Mouse (Mus musculus) CD4-positive, CD25-positive, alpha-beta regulatory T cell, adult 2 months (primary cell): Measurements from ENCODE around the gene Ocel1.

Experiments
- DNase-seq: peaks from one replicate; pipeline ENCODE4 v3.0.0-alpha.2; 2012; ENCODE audit warnings: low read depth, low spot score

Gene Ocel1

DNA sequence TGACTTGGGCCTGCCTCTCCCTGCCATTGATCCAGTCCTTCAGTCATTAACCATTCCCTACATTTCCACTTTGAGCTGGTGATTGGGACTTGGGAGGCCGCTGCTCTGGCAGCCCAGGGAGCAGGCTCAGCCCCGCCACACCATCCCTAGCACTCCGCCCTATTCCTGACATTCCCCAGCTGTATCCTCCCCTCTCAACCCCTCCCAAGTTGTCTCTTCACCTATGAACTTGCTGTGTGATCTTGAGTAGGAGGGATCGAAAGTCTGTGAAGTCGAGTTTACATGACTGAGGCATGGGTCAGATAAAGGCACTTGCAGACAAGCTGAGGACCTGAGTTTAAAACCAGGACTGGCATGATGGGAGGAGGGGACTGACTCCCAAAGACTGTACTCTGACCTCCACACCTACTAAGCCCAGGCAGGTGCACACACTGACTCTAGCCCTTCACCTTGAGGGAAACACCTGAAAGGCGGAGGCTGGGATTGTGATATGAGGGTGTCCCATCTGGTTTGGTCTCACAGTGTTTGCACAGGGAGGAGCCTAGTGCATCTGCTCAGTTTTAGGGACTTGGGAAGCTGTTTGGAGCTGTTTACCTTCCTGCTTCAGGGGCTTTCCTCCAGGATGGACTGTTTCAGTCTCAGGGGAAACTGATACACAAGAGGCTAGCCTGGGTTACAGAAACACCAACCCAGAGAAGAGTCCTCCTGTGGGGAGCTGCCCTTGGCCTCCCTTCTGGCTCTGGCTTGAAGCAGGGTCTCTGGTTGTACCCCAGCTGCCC, 32.2 kb downstream of the Ocel1 start:
- DNase-seq = no peak

DNA sequence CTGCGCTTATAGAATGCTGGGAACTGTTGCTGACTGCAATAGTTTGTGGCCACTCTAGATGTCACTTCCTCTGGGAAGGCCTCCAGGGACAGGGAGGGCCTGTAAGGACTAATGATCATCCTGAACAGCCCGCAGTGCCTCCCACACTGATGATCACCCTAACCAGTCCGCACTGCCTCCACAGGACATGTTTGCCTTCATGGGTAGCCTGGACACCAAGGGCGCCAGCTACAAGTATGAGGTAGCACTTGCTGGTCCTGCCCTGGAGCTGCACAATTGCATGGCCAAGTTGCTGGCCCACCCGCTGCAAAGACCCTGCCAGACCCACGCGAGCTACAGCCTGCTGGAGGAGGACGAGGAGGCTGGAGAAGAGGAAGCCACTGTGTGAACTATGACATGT, 32.9 kb downstream of the Ocel1 start:
- no peak for DNase-seq

DNA sequence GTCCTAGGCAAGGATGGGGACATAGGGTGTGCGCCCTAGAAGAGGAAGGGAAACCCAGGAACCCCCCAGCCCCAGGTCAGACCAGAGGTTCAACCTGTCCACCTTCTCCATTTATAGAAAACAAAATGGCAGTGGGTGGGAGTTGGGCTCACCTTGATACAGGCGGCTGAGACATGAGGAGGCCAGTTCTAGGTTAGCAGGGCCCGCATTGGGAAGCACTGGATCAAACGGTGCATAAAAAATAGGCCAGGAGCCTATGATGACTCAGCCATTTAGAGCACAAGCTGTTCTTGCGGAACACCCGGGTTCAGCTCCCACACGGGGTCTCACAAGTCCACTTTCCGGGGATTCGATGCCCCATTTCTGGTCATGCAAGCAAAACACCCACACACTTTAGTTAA, 33.9 kb downstream of the Ocel1 start:
- no peak for DNase-seq

DNA sequence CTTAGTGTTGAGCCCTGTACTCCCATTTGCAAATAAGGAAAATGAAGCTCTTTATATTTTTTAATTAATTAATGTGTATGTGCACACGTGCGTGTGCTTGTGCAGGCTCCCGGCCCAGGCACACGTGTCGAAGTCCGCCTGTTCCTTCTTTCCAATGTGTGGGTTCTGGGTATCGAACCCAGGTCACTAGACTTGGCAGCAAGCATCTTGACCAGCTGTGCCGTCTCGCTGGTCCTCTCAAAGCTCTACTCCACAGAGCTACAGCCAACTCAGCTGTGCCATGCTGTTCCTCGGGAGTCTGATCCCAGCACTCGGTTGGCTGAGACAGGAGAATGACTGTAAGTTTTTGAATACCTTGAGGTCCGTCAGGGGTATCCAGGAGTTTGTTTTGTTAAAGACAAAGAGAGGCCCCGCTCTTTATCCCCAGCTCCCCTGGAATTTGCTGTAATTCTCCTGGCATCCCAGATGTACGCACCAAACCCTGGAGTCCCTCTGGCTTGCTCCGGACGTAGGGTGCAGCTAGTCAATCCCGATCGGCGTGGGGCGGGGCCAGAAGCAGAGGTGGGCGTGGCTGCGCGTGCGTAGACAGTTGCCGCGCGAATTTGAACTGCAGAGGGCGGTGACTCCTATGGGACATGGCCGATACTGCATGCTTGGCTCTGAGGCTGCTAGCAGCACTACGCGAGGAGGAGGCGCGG, 34.5 kb downstream of the Ocel1 start, which contains the start of gene Ankle1:
Ankle1 (plus strand) TSS at position 610 of the 698 bp plus-strand sequence.
- peak; percentile 97 for DNase-seq

DNA sequence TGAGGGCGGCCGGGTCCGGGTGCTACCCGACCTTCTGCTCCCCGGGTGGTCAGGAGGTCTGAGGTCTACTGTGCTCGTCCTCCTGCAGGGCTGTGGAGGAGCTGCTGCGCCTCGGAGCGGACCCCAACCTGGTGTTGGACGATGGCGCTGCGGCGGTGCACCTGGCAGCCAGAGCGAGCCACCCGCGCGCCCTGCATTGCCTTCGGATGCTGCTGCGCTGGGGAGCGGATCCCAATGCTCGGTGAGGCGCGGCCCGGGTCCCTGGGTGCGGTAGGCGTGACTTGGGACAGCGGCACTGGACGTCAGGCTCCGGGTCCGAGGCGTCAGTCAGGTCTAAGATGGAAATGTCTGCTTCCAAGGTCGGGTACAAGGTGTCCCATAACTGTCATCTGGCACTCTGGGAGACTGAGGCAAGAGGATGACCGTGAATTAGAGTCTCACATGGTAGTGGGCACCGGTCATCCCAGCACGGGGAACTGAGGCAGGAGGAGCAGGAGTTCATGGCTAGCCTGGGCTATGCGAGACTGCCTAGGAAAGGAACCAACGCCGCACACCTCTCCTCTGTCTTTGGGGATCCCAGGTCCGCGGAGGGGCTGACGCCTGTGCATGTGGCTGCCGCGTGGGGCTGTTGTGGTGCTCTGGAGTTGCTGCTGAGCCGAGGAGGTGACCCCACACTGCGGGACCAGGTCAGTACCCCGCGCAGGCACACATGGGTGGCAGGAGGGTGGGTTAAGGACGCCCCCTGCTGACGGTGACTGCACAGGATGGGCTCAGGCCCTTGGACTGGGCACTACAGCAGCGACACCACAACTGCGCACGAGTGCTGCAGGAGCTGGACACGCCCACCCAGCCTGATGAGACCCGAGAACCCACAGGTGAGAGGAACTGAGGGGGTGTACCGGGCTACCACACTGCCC, 35.3 kb downstream of the Ocel1 start:
- peak; percentile 63 for DNase-seq

DNA sequence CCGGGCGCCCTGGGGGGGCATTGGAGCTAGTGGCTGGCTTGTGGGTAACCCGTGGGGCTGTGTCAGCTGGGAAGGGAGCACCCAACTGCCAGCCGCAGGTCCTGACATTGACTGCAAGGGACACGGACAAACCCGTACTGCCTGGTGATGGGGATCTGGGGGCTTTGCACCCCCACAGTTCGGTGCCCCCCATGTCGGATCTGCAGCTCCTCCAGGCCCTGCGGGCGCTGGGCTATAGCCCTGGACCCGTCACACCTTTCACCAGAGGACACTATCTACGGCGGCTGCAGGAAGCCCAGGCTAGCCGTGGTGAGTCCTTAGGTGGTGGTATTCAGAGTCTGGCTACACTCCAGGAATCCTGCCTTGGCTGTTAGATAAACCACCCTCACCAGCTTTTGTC, 36.3 kb downstream of the Ocel1 start:
- no peak for DNase-seq

DNA sequence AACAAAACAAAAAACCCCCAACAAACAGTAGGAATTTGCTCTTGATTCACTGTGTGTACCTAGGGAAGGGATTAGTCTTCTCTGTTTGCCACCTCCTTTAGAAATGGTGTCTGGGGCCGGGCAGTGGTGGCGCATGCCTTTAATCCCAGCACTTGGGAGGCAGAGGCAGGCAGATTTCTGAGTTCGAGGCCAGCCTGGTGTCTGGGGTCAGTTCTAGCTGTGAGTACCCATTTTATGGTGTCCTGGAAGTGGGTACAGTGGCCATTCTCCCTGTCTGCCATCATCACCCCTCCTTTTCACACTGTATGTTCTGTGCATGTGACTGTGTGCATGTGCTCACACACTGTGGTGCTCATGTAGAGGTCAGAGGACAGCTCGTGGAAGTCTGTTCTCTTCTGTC, 37.1 kb downstream of the Ocel1 start:
- no peak for DNase-seq

DNA sequence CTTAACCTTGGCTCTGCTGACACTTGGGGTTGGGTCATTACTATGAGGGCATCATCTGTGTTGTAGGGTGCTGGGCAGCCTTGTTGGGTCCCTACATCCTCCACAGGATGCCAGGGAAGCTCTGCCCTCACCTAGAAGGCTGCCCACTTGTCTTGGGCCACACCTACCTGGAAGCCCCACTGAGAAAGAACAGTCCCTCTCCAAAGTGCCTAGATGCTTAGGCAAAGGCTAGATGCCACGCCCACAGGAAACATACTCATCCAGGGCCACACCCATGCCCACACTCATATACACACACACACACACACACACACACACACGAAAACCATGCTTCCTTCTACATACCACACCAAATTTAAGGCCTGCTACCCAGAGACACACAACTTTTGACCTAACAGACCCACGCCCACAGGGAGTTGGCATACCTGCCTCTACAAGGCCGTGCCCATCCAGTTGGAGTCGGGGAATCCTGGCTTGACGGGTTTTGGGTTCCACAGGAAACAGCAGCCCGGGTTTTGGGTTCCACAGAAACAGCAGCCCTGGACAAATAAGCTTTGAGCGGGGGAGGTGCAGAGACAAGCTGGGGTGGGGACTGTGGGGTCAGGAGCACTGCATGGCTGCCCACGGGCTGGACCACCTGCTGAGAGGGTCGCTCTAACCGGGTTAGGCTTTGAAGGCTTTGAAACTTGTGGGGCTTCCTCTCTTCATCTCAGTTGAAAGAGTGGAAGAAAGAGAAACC, 40.6 kb downstream of the Ocel1 start:
- peak; percentile 66 for DNase-seq

DNA sequence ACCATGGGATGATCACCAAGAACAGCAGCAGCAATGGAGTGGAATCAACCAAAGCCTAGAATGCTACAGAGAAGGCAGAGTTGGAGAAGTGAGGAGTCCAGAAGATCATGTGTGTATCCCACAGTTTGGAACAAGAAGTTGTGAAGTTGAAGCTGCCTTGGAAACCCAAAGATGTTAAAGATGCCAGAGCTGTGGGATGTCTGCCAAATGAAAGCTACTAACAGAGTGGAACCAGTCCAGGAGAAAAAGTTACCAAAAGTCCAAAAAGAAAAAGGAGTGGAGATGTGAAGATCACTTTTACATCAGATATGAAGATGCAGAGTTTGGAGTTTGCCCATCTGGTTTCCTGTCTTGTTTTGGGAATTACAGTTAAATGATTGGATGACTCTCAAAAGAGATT, 51.0 kb downstream of the Ocel1 start:
- DNase-seq = no peak
